Mouse (Mus musculus) retina, embryonic 14.5 days (tissue): ENCODE results near the gene Grm1.
A peak's percentile ranks its signal among the peaks of the same experiment; 100 is the strongest.

Experiments used
- DNase-seq: peaks from one replicate; pipeline ENCODE4 v3.0.0-alpha.2; 2015; ENCODE audit warnings: low spot score

The Grm1 gene

DNA sequence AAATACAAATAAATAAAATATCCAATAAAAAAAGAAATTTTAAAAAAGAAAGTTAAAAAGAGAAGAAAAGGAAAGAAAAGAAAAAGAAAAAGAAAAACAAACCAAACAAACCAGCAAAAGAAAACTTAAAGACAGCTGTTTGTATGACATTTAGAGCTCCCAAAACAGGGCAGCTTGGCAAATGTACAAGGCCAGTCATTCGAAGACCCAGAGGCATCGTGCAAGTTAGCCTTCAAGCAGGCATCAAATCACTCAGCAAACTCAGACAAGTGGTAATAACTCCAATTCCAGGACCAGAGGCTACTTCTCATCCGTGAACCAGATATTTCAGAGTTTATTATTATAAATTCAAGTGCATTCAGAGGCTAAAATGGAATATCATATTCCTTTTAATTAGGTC lies 355.7 kb downstream of the Grm1 start:
- DNase-seq: no peak

GRCm38 (mm10) chr10:10710837-10711236 lies 371.3 kb downstream of the Grm1 start:
- DNase-seq: no peak

DNA sequence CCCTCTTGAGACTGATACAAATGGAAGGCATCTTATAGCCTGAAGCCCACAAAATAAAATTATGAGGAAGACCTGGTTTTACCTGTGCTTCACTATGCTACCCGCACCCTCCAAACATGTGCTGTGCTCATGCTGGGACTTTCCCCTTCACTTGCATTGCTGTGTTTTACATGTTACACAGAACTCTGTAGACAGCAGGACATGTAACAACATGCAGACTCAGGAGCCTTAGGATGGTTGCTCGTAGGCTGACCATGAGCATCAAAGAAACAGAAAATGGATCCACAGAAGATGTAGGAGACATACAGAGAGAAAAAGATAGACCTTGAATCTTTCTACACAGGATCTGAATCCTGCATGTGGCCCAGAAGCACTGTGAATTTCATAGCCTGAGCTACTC lies 371.8 kb downstream of the Grm1 start:
- no peak for DNase-seq

GRCm38 (mm10) chr10:10708031-10708430 lies 374.1 kb downstream of the Grm1 start:
- no peak for DNase-seq

GRCm38 (mm10) chr10:10701326-10701725 lies 380.8 kb downstream of the Grm1 start:
- no peak for DNase-seq

- no peak for DNase-seq
Measured at GRCm38 (mm10) chr10:10700903-10701302, 381.3 kb downstream of the Grm1 start.

DNA sequence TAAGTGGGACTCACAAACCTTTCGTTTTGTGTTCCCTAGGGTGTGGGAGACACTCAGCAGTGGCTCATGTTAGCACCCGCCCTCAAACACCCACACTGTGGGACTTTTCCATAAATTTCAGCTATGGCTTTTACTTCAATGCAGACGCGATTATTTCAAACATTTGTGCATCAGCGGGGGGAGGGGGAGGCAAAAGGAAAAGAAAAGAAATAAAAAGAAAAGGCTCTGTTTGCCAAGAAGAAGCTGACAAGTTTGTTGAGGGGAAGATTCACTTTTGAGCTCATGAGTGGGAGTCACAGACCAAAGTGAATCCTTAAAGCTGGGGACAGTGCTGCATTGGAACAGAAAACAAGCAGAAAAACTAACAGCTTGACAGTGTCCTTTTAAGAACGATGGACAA lies 384.7 kb downstream of the Grm1 start:
- DNase-seq: no peak

DNA sequence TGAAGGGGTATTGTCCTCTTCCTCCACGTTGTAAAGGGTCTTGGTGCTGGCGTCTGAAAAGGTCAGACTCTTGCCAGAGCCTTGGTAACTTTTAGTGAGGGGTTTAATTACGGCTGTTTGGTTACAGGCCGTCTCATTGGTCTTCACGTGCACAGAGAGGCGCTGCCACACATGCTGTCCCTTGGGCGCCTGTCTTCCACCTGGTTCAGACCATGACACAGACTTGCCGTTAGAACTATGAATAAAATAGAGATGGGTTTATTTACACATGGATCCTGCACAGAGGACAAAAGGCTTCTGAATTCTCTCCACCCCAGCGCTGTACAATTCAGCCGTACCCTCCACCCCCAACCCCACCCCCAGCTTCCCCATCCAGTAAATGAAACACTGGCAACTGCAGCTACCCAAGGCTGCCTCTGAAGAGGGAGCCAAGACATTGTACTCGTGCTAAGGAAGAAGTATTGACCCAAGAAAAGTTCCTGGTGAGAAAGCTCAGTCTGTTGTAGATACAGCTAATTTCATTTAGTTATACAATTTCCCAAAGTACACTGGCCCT lies 392.4 kb downstream of the Grm1 start:
- DNase-seq: no peak

GRCm38 (mm10) chr10:10688907-10689667 lies 393.1 kb downstream of the Grm1 start:
- peak; percentile 42 for DNase-seq

- no peak for DNase-seq
Measured at GRCm38 (mm10) chr10:10681048-10681447, 401.1 kb downstream of the Grm1 start, which contains the start of gene Gm10944. Gm10944 (plus strand) TSS chr10:10681348.

DNA sequence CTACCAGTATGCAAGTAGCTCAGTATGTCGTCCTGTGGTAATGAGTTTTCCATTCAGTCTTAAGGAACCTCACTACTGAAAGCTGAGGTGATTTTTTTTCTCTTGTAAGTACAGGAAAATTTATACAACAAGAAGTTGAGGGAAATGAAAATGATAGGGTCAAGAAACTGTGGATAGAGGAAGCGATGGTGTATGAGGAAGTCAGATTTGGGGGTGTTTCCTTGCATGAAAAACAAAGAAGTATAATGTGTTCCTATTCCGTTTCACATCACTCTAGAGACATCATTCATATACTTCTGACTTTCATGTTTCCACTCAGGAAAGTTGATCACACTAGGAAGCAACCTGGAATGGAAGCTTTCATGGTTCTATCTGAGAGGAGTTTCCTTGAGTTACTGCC lies 422.2 kb downstream of the Grm1 start:
- DNase-seq: no peak

- DNase-seq: no peak
Measured at GRCm38 (mm10) chr10:10659161-10659560, 423.0 kb downstream of the Grm1 start.

GRCm38 (mm10) chr10:10656621-10657020 lies 425.5 kb downstream of the Grm1 start:
- DNase-seq: no peak

DNA sequence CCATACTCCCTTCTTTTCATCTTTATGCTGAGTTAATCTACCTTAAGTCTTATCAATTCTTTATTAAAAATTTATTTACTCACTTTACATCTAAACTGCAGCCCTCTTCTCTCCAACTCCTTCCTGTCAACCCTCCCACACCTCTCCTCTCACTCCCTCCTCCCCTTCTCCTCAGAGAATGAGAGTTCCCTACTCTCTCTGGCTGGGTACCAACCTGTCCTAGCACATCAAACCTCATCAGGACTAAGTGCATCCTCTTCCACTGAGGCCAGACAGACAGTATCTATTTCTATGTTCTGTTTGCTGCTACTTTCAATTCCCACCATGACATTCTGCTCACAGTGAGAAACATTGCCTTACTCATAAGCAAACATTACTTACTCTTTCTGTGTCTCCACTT lies 426.2 kb downstream of the Grm1 start:
- no peak for DNase-seq
